Mouse (Mus musculus) lung, adult 2 months (tissue): ENCODE data around the gene Fus. TPM values are rescaled to one million over a fixed set of nuclear protein-coding genes. Genes with fewer than 3 reads are reported as not detected.
A peak's percentile ranks its signal among the peaks of the same experiment; 100 is the strongest.
"Not testable (repeated sequence)": the region's sequence is repeated elsewhere in the genome, so short reads cannot be mapped to it uniquely, and the experiment has no call there.

Experiments used
- DNase-seq: peaks from one replicate; pipeline ENCODE4 v3.0.0; 2022
- H3K4me1 ChIP-seq: fragments of 200-500 bp; 2 replicates; pipeline ENCODE4 v1.6.1; 2011; ENCODE audit warnings: low read length; ENCODE audit not compliant: control insufficient read depth, insufficient read depth
- H3K4me3 ChIP-seq: fragments of 200-500 bp; replicated peaks from 2 replicates; pipeline ENCODE3; 2011; ENCODE audit warnings: low read depth, mild to moderate bottlenecking, control low read depth, low read length; ENCODE audit errors: extremely low read depth
- CTCF ChIP-seq: fragments of 200-500 bp; IDR thresholded peaks from 2 replicates; pipeline ENCODE4 v1.5.1; 2011; ENCODE audit warnings: mild to moderate bottlenecking, low read length, control low read depth; ENCODE audit not compliant: insufficient read depth
- POLR2A ChIP-seq: fragments of 200-500 bp; IDR thresholded peaks from 2 replicates; pipeline ENCODE4 v1.6.1; 2011; ENCODE audit warnings: low read depth, mild to moderate bottlenecking, control low read depth, low read length, borderline replicate concordance; ENCODE audit errors: extremely low read depth
- WGBS: fragments of 180-500 bp; shearing (Covaris S2); methylation state at CpG from one replicate; pipeline ENCODE4 v1.1.7; 2018; 5-methylcytosine and 5-hydroxymethylcytosine counted together
- polyA plus RNA-seq: library from polyadenylated mRNA; depleted of rRNA; stranded (reverse); fragments of >200 nt; gene quantifications from 2 replicates; pipeline ENCODE4 v1.2.3, GENCODE M21; 2012

The Fus gene
- polyA plus RNA-seq, 1 experiment = 299 TPM

DNA sequence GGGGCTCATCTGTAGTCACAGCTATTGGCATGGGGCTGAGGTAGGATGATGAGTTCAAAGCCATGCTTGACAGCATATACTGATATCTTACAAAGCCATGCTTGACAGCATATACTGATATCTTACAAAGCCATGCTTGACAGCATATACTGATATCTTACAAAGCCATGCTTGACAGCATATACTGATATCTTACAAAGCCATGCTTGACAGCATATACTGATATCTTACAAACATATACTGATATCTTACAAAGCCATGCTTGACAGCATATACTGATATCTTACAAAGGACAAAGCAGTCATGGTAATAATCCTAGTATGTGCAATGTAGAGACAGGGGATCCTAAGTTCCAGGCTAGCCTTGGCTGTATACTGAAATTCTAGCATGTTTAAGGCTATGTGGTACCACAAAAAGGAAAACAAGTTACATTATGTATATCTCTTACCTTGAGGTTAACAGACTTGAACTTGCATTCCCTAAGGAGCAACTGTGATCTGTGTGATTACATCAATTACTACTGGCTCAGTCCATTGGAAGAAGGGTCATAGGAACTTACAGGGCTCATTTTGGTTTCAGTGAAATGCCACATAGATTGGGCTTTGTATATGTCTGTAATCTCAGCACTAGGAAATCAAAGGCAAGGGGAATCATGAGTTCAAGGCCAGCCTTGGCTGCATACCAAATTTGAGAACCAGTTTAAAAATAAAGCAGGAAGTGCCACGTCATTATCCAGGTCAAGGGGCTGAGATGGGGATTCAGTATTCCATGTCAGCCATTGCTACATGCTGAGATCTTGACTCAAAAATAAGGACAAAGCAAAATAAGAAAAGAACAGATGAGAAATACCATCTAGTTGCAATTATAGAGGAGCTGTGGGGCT is 33.1 kb downstream of the Fus start:
- Histone ChIP-seq H3K4me3 (no peak overlapping the region), H3K4me1 (peaks cover 5% of the 10 kb centered on the region; the same call in 1 of the 2 replicates)
- DNase-seq = no peak
- TF ChIP-seq POLR2A (no peak), CTCF (no peak)
- WGBS = 12% methylated on average over 1 of the region's 1 CpGs

DNA sequence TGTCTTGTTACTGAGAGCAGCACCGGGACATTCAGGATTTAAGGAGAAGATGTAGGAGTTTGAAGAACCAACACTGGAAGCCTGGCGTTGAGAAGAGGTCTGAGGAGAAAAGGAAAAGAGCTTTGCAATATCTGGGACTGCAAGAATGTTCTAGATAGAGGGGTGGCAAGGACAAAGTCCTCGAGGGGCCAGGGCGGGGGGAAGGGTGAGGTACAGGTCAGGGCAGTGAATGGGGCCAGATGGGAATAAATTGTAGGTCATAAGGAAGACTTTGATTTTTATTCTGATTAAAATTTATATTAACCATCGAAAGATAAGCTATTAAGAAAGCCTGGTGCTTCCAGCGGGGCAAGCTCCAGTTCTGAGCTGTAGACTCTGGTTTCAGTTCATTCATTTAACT is 35.8 kb downstream of the Fus start:
- Histone ChIP-seq H3K4me1 (peaks cover 5% of the 10 kb centered on the region; the same call in 1 of the 2 replicates), H3K4me3 (no peak overlapping the region)
- WGBS = 84% methylated on average over 6 of the region's 6 CpGs
- DNase-seq = no peak
- TF ChIP-seq CTCF (no peak), POLR2A (no peak)

DNA sequence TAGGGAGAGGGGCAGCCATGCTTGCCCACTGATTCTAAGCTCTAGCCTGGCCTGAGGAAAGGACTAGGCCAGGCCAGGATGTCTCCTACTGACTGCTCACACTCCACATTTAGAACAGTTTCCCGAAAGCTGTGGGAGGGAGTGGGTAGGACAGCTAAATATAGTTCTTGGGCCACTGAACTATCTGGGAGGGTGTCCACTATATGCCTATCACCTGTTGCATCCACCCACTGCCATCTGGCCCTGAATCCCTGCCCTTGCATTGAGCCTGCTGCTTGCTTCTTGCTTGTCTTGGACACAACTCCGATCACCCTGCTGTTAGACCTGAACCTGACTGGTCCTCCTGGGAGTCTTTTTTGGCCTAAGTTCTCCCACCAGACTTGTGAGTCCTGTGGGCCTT is 36.4 kb downstream of the Fus start, which contains the start of gene Trim72:
Trim72 (plus strand) TSS at position 262 of the 400 bp plus-strand sequence.
- DNase-seq = no peak
- peak within 1 kb of the TSS; percentile 47 for H3K4me3 ChIP-seq
- H3K4me1 ChIP-seq = peaks cover 5% of the 10 kb centered on the region; the same call in 1 of the 2 replicates
- TF ChIP-seq POLR2A (no peak), CTCF (no peak)
- WGBS = 75% methylated on average over 2 of the region's 2 CpGs

DNA sequence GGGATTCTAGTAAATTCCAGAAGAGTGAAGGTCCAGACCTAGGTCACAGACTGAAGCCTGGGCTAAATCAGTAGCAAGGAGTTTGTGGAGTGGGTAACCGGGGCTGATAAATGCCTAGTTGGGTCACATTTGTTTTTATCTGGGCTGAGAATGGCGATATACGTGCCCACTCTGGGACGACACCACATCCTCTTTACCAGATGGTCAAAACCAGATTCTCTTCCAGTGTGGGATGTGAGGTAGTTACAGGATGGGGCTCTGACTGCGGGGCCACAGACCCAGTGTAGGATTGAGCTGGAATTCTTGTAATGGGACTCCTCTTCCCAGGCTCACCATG is 36.9 kb downstream of the Fus start:
- WGBS = 63% methylated on average over 5 of the region's 5 CpGs
- peaks cover 5% of the 10 kb centered on the region; the same call in 1 of the 2 replicates for H3K4me1 ChIP-seq
- H3K4me3 ChIP-seq = no peak overlapping the region
- TF ChIP-seq CTCF (no peak), POLR2A (no peak)
- no peak for DNase-seq

DNA sequence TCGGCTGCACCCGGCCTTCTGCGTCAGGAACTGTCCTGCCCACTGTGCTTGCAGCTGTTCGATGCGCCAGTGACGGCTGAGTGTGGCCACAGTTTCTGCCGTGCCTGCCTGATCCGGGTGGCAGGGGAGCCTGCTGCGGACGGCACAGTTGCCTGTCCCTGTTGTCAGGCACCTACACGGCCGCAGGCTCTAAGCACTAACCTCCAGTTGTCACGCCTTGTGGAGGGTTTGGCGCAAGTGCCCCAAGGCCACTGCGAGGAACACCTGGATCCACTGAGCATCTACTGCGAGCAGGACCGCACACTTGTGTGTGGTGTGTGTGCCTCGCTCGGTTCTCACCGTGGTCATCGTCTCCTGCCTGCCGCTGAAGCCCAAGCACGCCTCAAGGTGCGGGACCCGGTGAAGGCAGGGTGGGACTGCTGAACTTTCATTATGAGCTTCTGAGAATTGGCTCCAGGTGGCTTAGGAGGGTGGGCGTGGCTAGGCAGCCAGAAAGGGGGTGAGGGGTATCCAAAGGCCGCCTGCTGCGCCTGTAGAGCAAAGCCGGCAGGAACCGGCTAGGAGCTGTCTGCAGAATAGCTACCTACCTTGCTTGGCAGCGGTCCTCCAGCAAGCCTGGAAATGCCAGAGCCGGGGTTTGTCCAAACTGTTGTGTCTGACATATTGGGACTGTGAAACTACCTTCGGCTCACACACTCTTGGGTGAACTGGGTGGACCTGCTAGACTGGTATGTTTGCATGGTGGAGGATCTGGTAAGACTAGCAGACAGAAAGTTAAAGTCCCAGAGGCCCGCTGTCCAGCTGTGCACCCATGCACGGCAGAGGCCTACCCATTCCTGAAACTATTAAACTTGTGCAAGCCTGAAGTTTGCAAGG is 37.5 kb downstream of the Fus start:
- DNase-seq = peak; percentile 49
- 38% methylated on average over 35 of the region's 35 CpGs for WGBS
- Histone ChIP-seq H3K4me3 (peak overlapping the region; percentile 47), H3K4me1 (peaks cover 5% of the 10 kb centered on the region; the same call in 1 of the 2 replicates)
- TF ChIP-seq CTCF (no peak), POLR2A (no peak)

DNA sequence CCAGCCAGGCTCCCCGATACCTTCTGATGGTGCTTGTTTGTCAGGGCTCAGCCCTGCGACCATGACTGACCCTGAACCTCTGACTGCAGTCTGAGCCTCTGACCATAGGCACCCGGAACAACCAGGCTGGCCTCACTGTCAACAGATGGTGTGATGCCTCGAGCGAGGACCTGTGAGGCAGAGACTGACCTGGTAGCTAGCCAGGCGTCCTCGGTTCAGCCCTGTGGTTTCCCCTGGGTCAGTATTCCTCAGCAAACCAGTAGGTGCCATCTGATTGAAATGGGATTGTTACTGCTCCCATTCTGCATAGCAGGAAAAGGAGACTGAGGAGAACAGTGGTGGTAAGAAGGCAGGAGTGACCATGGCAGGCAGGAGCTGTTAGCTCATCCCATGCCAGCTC is 38.9 kb downstream of the Fus start:
- DNase-seq = no peak
- no peak for TF ChIP-seq CTCF
- TF ChIP-seq POLR2A = no peak
- 68% methylated on average over 7 of the region's 7 CpGs for WGBS
- Histone ChIP-seq H3K4me3 (no peak overlapping the region), H3K4me1 (0 out of 2 replicates have a peak, but pooled peaks cover 3% of the 10 kb centered on the region)

DNA sequence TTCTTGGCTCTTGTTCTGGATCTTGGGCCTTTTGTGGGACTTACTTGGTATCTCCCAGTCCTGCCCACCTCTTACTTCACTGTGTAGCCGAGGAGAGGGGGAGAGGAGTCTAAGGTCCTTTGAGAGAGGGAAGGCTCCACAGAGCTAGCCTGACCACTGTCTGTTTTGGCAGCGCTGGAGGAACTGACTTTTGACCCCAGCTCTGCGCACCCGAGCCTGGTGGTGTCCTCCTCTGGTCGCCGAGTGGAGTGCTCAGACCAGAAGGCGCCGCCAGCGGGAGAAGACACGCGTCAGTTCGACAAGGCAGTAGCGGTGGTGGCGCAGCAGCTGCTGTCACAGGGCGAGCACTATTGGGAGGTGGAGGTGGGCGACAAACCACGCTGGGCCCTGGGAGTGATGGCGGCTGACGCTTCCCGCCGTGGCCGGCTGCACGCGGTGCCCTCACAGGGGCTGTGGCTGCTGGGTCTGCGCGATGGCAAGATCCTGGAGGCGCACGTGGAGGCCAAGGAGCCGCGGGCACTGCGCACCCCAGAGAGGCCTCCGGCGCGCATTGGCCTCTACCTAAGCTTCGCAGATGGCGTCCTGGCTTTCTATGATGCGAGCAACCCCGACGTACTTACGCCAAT is 42.6 kb downstream of the Fus start:
- no peak for DNase-seq
- Histone ChIP-seq H3K4me3 (no peak overlapping the region), H3K4me1 (no peaks in the 10 kb centered on the region)
- WGBS = 59% methylated on average over 40 of the region's 40 CpGs
- no peak for TF ChIP-seq POLR2A
- no peak for TF ChIP-seq CTCF

DNA sequence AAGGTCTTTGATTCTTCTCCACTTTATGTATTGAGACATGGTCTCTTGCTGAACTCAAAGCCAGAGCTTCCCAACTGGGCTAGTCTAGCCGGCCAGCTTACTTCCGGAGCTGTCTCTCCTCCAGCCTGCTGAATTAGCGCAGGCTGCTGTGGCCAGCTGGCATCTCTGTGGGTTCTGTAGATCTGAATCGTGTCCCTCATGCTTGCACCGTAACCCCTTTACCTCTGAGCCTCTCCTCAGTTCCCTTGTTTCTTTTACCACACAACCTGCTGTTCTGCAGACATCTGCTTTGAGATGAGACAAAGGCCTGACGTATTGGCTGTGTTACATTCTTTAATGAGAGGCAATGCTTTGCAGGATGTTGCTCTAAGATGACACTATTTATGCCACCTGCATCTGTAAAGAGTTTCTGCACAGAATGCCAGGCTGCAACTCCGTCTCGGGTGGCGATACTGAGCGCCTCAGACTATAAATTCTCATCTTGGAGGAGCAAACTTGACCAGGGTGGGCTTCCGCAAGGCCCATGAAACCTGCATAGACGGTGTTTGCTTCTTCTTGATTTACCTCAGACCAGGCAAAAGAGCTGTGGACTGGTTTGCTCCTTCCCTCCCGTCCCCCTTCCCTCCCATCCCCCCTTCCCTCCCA is 45.0 kb downstream of the Fus start:
- H3K4me1 ChIP-seq = no peaks in the 10 kb centered on the region
- no peak overlapping the region for H3K4me3 ChIP-seq
- no peak for DNase-seq
- 72% methylated on average over 13 of the region's 13 CpGs for WGBS
- TF ChIP-seq POLR2A = no peak
- no peak for TF ChIP-seq CTCF

DNA sequence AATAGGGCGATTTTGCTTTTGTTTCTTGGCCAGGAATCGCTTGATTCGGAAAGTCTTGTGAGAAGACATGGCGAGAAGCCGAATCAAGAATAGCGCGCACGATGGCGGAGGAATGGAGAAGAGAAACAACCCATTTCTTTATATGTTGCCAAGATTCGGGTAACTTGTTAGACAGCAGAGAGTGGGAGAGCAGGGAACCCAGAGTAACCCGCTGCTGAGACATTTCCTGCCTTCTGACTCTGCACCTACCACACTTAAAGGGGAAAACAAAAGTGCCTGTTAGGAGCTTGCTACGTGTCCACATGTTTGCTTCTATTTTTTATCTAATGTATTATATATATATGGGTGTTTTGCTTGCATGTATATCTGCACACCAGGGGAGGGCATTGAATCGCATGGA is 45.9 kb downstream of the Fus start:
- WGBS = 84% methylated on average over 13 of the region's 13 CpGs
- H3K4me1 ChIP-seq = no peaks in the 10 kb centered on the region
- DNase-seq = no peak
- TF ChIP-seq CTCF (no peak), POLR2A (no peak)
- no peak overlapping the region for H3K4me3 ChIP-seq

DNA sequence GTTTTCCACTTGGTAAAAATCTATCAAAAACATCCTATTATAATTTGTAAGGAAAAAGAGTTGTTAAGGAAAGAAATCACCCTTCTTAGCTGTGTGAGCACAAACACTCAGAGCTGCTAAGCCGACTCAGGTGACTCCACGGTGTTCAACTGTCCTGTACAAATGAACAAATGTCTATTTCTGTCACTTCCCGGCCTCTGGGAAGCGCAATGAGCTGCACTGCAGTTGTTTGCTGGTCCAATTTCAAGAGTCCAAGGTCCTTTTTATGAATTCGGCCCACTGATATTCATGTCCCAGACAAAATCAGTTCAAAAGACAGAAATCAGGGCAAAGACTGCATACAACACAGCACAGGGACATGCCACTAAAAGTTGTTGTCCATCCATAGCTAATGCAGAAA is 48.9 kb downstream of the Fus start:
- H3K4me3 ChIP-seq, DNase-seq, H3K4me1 ChIP-seq: not testable (repeated sequence)
- 59% methylated on average over 5 of the region's 5 CpGs for whole genome bisulfite sequencing
